Mouse (Mus musculus) cerebellum, postnatal 10 days (tissue): ENCODE measurements at regions not wholly inside any gene's neighbourhood (a gene's known extent, or its start where the extent isn't known, plus 50 kb on each side); places are given as distances from the start of the nearest gene placed in this dataset.

Experiments
- DNase-seq, 2 experiments: peaks; one replicate each; pipeline ENCODE4 v3.0.0; 2021; ENCODE audit warnings: mixed read lengths in 2 of 2

GRCm38 (mm10) chr10:51970113-51970512 lies 52.2 kb upstream of the Vgll2 start:
- no peak for DNase-seq
